Mouse (Mus musculus): Measurements from ENCODE around the gene Trpm8.

- TF ChIP-seq POLR2A (IDR thresholded peaks at IDR 0.05; ENCODE audit: insufficient read length, low read depth) (no peak), POLR2AphosphoS2 (IDR thresholded peaks at IDR 0.05; ENCODE audit: insufficient read length, low read depth) (no peak), REST (IDR thresholded peaks at IDR 0.05; ENCODE audit: insufficient read depth, insufficient read length) (no peak), USF1 (IDR thresholded peaks at IDR 0.05; ENCODE audit: low read depth) (no peak), TCF12 (IDR thresholded peaks at IDR 0.05; ENCODE audit: insufficient read depth, poor library complexity, severe bottlenecking) (no peak)
Observed at GRCm38 (mm10) chr1:88280006-88280690, 2.7 kb downstream of the Trpm8 start.
